In the genomic region with DNA sequence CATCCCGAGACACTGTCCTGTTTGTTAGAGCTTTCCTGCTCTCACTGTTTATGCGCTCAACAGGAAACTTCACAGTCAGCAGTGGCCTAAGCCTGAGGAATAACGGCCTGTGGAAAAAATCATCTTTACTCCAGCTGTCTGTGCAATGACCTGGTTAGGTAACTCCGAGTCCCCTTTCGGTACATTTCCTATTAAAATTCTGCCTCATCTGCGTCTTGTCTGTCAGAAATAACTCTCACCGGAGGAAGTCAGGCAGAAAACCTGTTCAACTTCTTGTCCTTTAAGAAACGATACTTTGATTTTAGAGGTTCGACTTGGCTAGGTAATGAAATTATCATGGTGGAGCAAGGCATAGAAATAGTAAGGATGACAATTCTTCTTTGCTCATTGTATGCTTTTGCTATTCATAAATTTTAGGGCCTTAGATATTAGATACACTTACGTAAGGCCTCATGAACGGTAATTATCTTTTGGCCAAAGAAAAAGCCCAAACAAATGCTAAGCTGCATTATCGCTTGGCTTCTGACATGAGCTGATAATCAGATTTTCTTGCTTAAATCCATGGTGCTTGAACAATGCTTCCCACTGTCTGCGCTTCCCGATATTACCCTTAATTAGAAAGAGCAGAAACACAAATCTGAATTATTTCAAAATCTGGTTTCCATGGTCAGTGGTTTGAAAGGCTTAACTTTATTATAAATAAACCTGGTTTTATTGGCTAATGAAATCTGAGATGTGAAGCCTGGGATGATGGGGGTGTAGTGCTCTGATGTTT, we compare ENCODE assay signal across 22 mouse cellular contexts.
DNase-seq lines count a peak whose midpoint lies in the region; ATAC-seq and TF ChIP-seq lines count a peak whose summit lies in the region.
"Had no signal": no experiment of that assay in that cellular context is flagged by ENCODE, and none has a peak within 500 bp of the region (broad histone marks: within the 10 kb centered on the region; RNA-seq: fewer than 3 reads in every experiment).

No protein-coding gene starts in this region.

- no peak for ATAC-seq in hindbrain, postnatal 0 days
- no peak for ATAC-seq in hindbrain, embryonic 16.5 days
- no peak for ATAC-seq in liver, postnatal 0 days
- ATAC-seq: forebrain, embryonic 15.5 days had no signal

- H3K36me3 ChIP-seq in hindbrain, postnatal 0 days (ENCODE audit: insufficient read depth, low read length): no peaks in the 10 kb centered on the region
- no peaks in the 10 kb centered on the region for H3K36me3 ChIP-seq in hindbrain, embryonic 16.5 days (ENCODE audit: control insufficient read depth, insufficient read depth, low read length)
- no peaks in the 10 kb centered on the region for H3K36me3 ChIP-seq in liver, postnatal 0 days (replicated peaks; ENCODE audit: insufficient read depth, low read length)
- H3K36me3 ChIP-seq: embryonic facial prominence, embryonic 15.5 days; forebrain, embryonic 10.5 days; forebrain, embryonic 15.5 days; heart, embryonic 10.5 days; hindbrain, embryonic 12.5 days had no signal

- DNase-seq in hindbrain, postnatal 0 days (ENCODE audit: low spot score): peak; percentile 17
- peak; percentile 76 for DNase-seq in MN1 (ENCODE audit: low spot score)
- peak; percentile 22 for DNase-seq in brain, embryonic 14.5 days (ENCODE audit: low read depth)
- DNase-seq in retina, postnatal 1 day: peak; percentile 81
- no peak for DNase-seq in yolk sac, embryonic 10.5 days (ENCODE audit: low spot score)
- DNase-seq in liver, postnatal 0 days: no peak
- DNase-seq: adrenal gland, adult 8-10 months; adrenal gland, postnatal 36 days; cerebellum, adult 11-12 months; cerebellum, adult 9-10 months; cerebellum, postnatal 25 days; gastrocnemius, postnatal 10 days; heart, adult 18-20 months; heart, postnatal 10 days; heart, postnatal 4 days had no signal

- H3K4me1 ChIP-seq in hindbrain, postnatal 0 days (ENCODE audit: insufficient read depth, low read length): no peaks in the 10 kb centered on the region
- H3K4me1 ChIP-seq in hindbrain, embryonic 16.5 days (ENCODE audit: control insufficient read depth, insufficient read depth, low read depth, low read length): no peaks in the 10 kb centered on the region
- H3K4me1 ChIP-seq in liver, postnatal 0 days (ENCODE audit: insufficient read depth): no peaks in the 10 kb centered on the region
- H3K4me1 ChIP-seq: embryonic facial prominence, embryonic 15.5 days; forebrain, embryonic 10.5 days; forebrain, embryonic 15.5 days; heart, embryonic 10.5 days; hindbrain, embryonic 12.5 days had no signal

- no peak for TF ChIP-seq CTCF in hindbrain, postnatal 0 days (IDR thresholded peaks at IDR 0.05; ENCODE audit: low read depth)
- TF ChIP-seq CTCF in brain, embryonic 14.5 days (IDR thresholded peaks at IDR 0.05; ENCODE audit: borderline replicate concordance, extremely low read depth, insufficient read depth, insufficient read length): no peak
- TF ChIP-seq CTCF in liver, postnatal 0 days (IDR thresholded peaks at IDR 0.05; ENCODE audit: low read depth): no peak

- H3K9ac ChIP-seq in hindbrain, postnatal 0 days (replicated peaks; ENCODE audit: low read length): no peak overlapping the region
- H3K9ac ChIP-seq in hindbrain, embryonic 16.5 days (ENCODE audit: low read depth, low read length): no peak overlapping the region
- H3K9ac ChIP-seq in liver, postnatal 0 days (replicated peaks): no peak overlapping the region
- H3K9ac ChIP-seq: embryonic facial prominence, embryonic 15.5 days; forebrain, embryonic 15.5 days; hindbrain, embryonic 12.5 days had no signal

- 0 out of 2 replicates have a peak, but pooled peaks cover 3% of the 10 kb centered on the region for H3K9me3 ChIP-seq in hindbrain, postnatal 0 days (ENCODE audit: low read length)
- no peaks in the 10 kb centered on the region for H3K9me3 ChIP-seq in hindbrain, embryonic 16.5 days (ENCODE audit: control insufficient read depth, low read length)
- no peaks in the 10 kb centered on the region for H3K9me3 ChIP-seq in liver, postnatal 0 days (ENCODE audit: low read length)
- H3K9me3 ChIP-seq: embryonic facial prominence, embryonic 15.5 days; forebrain, embryonic 10.5 days; forebrain, embryonic 15.5 days; heart, embryonic 10.5 days had no signal

- no peak overlapping the region for H3K27ac ChIP-seq in hindbrain, postnatal 0 days
- no peak overlapping the region for H3K27ac ChIP-seq in hindbrain, embryonic 16.5 days (ENCODE audit: low read depth, low read length)
- H3K27ac ChIP-seq in liver, postnatal 0 days (ENCODE audit: low read depth): no peak overlapping the region
- H3K27ac ChIP-seq: embryonic facial prominence, embryonic 15.5 days; forebrain, embryonic 10.5 days; forebrain, embryonic 15.5 days; heart, embryonic 10.5 days; hindbrain, embryonic 12.5 days had no signal

- H3K4me3 ChIP-seq in hindbrain, postnatal 0 days (ENCODE audit: low read length): no peak overlapping the region
- no peak overlapping the region for H3K4me3 ChIP-seq in hindbrain, embryonic 16.5 days (ENCODE audit: low read length)
- H3K4me3 ChIP-seq in liver, postnatal 0 days (ENCODE audit: low read depth, low read length): no peak overlapping the region
- H3K4me3 ChIP-seq: embryonic facial prominence, embryonic 15.5 days; erythroblast, embryonic 14.5 days; forebrain, embryonic 10.5 days; forebrain, embryonic 15.5 days; heart, embryonic 10.5 days; hindbrain, embryonic 12.5 days had no signal

- no peaks in the 10 kb centered on the region for H3K27me3 ChIP-seq in hindbrain, postnatal 0 days (ENCODE audit: insufficient read depth, low read length)
- H3K27me3 ChIP-seq in hindbrain, embryonic 16.5 days (replicated peaks; ENCODE audit: control insufficient read depth, insufficient read depth, low read length): no peaks in the 10 kb centered on the region
- no peaks in the 10 kb centered on the region for H3K27me3 ChIP-seq in liver, postnatal 0 days (ENCODE audit: insufficient read depth, low read length)
- H3K27me3 ChIP-seq: embryonic facial prominence, embryonic 15.5 days; forebrain, embryonic 15.5 days; hindbrain, embryonic 12.5 days had no signal

- 60% methylated on average over 14 of the region's 14 CpGs for WGBS in hindbrain, postnatal 0 days
- 70% methylated on average over 14 of the region's 14 CpGs for WGBS in hindbrain, embryonic 16.5 days
- 81% methylated on average over 14 of the region's 14 CpGs for WGBS in liver, postnatal 0 days (ENCODE audit: insufficient replicate concordance)

- no peak overlapping the region for H3K4me2 ChIP-seq in hindbrain, postnatal 0 days (ENCODE audit: low read depth, low read length)
- no peak overlapping the region for H3K4me2 ChIP-seq in hindbrain, embryonic 16.5 days (ENCODE audit: low read length)
- H3K4me2 ChIP-seq in liver, postnatal 0 days (ENCODE audit: low read depth, low read length): no peak overlapping the region
- H3K4me2 ChIP-seq: embryonic facial prominence, embryonic 15.5 days; forebrain, embryonic 15.5 days; hindbrain, embryonic 12.5 days had no signal

- TF ChIP-seq EP300 in liver, postnatal 0 days (IDR thresholded peaks at IDR 0.05; ENCODE audit: low read depth): no peak

- TF ChIP-seq POLR2A in brain, embryonic 14.5 days (IDR thresholded peaks at IDR 0.05; ENCODE audit: borderline replicate concordance, extremely low read depth, insufficient read depth, insufficient read length, poor library complexity, severe bottlenecking): no peak

Comparison
In these comparisons a context has a peak if more than half of its experiments do, and no peak if none do; other contexts are left out.
1. DNase-seq: peak in hindbrain, postnatal 0 days (single experiment), MN1 (single experiment), brain, embryonic 14.5 days (single experiment) and retina, postnatal 1 day (single experiment); none in yolk sac, embryonic 10.5 days (single experiment) and liver, postnatal 0 days (single experiment).